Mouse (Mus musculus): ENCODE results near the gene Ppcdc.

DNA sequence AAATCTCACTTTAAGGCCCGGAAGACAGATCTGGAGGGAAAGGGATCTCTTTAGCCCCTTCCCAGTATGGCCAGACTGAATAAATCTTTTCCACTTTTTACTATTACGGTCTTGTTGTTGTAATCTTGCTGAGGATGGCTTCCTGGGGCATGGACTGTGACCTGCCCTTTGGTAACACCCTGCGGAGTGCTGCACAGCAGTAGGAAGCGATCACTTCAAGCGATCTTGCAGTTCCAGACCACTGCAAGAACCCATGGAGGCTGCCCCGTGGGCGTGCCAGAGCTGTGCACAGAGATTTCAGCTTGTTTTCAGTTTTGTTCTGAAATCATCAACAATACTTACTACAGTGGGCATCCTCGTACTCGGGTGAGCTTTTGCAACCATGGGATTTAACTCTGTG is 8.7 kb downstream of the Ppcdc start:
- TF ChIP-seq CTCF (IDR thresholded peaks at IDR 0.05; ENCODE audit: borderline replicate concordance, insufficient read depth, low read depth, low read length) (no peak), POLR2A (IDR thresholded peaks at IDR 0.05; ENCODE audit: borderline replicate concordance, insufficient read depth, low read length) (no peak)
